Mouse (Mus musculus) ovary, postnatal 36 days (tissue): Measurements from ENCODE around the gene Kctd13.

Experiments used
- DNase-seq: peaks from one replicate; pipeline ENCODE4 v3.0.0; 2022; ENCODE audit warnings: low spot score, mixed read lengths

The Kctd13 gene

DNA sequence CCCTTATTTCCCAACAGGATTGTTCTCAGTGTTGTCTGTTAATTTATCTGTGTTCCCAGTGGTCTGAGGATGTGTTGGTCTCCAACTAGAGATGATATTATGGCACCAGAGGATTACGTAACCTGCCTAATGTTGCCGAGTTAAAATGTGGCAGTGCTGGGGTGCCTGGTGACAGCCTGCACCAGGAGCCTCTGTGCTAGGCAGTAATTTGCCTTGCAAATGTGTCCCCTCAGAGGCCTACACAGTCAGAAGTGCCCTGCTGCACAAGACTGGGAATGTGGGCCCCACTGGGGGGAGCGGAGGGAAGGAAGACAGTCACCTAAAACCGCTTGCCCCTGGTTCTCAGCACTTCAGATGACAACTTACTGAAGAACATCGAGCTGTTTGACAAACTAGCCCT, 13.1 kb downstream of the Kctd13 start:
- DNase-seq, result no peak

DNA sequence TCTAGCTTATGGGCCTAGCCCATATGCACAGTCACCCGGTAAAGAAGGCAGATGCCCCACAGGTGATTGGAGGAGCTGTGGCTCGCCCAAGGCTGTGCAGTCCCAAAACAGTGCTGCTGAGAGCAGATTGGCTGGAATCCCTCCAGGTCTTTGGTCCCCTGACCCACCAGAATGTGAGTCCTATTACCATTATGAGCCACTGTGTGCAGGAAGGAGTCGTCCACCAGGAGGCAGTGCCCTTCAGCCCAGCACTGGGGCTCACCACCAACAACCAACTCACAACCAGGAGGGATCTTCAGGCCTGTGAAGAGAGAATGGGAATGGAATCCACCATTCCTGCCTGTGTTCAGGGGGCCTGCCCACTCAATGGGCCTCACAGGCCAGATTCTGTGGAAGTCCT, 17.9 kb downstream of the Kctd13 start:
- DNase-seq, result peak; percentile 28

DNA sequence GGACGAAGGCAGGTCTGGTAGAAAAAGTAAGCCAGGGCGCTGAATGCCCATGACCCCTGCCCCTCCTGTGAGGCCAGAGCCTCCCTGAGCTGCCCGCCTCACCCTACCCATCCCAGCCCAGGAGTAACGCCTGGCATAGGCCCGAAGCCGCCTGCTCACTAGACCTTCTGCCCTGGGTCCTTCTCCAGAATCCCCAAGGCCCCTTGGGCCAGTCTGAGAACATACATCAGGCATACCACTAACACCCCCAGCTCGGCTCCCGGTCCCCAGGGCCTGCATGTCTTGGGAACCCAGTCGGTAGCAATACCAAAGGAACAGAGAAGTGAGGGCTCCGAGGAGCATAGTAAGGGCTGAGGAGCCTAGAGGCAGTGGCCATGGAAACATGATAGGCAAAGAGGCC, 19.9 kb downstream of the Kctd13 start:
- no peak for DNase-seq

DNA sequence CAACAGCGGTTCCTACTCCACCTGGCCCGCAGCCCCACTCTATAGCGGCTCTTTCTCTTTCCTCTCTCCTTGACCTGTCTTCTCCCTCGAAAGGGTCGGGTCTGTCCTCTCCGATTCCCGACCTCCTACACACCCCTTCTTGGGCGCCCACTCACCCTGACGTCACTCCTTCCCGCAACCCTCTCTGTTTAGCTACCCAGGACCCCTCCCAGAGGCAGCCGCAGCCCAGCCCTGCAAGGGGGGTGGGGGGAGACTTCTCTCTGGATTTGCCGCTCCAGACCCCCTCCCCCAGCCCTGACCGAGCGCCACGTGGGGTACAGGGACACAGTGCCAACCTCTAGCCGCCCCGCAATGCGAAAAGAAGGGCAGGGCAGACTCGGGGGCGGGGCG, 20.7 kb downstream of the Kctd13 start, which contains the start of gene Asphd1:
Gene Asphd1 (minus strand): TSS at position 180 of the 390 bp plus-strand sequence.
- no peak for DNase-seq

DNA sequence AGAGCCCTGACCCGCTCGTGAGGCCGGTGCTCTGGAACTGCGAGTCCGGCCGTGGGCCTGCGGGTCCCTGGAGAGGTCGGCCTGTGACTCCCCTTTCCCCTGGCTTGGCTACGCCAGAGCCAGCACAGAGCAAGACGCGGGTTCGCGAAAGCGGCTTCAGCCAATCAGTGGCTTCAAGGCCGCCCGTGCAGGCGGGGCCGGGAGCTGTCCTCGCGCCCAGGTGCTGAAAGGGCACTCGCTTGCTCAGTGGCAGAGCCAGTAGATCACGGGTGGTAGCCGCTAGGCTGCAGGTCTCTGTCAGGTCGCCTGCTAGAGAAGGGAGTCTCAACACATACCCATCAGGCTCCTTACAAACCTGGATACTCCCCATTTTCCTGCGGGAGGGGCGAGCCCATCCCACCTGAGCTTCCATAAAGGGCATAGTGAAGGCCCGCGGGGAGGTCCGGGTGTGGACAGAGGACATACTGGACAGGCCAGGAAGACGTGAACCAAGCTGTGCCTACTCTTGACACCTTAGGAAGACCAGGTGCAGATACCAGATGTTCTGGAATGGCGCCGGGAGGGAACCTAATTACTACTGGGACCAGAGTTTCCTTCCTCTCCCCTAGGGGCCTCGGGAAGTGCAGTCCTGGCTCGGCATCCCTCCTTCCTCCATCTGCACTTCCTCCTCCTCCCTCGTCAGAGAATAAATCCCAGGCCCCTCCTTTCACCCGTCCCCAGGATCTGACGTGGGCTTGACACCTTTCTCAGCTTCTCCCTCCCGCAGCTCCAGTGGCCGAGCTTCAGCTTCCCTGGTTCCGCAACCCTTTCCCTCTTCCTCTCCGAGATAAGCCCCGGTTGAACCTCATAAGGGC, 21.3 kb downstream of the Kctd13 start, which contains the start of gene Sez6l2:
Gene Sez6l2 (plus strand): TSS at position 771 of the 854 bp plus-strand sequence.
- peak; percentile 92 for DNase-seq

DNA sequence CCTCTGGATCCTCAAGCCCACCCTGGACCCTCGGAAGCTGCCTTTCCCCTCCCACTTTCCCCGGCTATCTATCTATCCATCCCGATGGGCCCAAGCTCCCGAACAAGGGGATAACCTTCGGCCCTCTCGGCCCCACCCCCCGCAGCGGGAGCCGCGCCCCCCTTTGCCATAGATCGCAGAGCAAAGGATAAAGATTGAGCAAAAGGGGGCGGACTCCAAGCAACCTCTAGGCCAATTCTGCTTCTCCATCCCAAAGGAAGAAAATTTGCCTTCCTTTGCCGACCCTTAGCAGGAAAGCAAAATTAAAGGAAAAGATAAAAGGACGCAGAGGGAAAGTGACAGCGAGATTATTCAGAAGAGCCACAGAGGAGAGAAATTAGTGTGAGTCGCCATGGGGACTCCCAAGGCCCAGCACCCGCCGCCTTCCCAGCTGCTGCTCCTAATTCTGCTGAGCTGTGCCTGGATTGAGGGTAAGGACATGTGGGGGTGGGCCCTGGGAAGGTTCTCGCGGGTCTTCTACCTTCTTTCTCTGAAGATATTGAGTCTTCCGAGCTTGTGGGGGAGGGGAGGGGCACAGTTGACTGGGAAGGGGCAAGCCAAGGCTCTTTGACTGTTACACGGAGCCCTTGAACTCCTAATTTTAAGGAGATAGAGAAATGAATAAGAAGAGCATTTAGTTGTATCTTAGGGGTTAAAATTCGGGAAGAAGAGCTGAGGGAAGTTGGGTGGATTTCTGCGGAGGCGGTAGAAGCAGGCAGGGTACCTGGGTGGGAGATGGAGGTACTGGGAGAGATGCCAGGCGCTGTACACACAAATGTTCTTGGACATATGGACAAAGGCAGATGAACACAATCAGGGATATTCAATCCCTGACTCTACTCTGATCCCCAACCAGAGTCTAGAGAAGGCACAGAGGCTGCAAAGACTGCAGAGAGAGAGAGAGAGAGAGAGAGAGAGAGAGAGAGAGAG, 22.3 kb downstream of the Kctd13 start:
- DNase-seq, result no peak

DNA sequence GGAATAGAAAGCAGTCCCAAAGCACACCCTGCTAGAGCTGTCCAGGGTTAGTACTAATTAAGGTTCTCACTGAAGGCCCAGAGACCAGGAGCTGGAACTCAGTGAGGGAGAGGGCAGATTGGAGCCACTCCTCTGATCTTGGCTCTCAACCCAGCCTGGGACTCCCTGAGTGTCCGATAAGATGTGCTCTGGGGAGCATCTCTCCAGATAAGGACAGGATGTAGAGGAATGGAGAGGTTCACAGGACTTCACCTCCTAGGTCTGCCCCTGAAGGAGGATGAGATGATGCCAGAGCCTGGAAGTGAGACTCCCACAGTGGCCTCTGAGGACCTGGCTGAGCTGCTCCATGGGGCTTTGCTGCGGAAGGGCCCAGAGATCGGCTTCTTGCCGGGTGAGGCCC, 23.1 kb downstream of the Kctd13 start:
- DNase-seq, result no peak

DNA sequence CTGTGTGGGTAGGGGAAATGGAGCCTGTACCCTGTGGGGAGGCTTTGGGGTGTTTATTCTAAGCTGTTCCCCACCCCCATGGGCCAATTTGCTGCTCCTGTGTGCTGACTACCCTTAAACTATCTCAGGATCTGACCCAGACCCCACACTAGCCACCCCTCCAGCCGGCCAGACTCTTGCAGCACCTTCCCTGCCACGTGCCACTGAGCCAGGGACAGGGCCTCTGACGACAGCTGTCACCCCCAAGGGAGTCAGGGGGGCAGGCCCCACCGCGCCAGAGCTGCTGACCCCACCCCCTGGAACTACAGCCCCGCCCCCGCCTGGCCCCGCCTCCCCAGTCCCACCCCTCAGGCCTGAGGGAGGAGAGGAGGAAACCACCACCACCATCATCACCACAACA, 24.0 kb downstream of the Kctd13 start:
- no peak for DNase-seq

DNA sequence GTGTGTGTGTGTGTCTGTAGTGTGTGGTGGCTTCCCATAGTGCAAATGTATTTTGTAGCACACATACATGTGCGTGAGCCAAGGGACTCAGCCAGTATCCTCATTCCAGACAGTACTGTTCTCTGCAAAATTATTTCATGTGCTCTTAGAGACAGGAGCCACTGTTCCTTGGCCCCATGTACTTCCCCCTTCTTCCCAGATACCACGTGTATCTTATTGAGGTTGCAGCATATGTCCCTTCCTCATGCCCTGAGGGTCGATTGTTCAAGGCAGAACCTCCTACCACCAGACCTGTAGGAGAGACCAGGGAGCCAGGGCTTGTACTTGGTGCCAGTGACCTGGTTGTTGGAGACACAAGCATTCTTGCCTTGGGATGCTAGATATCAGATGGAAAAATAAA, 26.4 kb downstream of the Kctd13 start:
- no peak for DNase-seq

DNA sequence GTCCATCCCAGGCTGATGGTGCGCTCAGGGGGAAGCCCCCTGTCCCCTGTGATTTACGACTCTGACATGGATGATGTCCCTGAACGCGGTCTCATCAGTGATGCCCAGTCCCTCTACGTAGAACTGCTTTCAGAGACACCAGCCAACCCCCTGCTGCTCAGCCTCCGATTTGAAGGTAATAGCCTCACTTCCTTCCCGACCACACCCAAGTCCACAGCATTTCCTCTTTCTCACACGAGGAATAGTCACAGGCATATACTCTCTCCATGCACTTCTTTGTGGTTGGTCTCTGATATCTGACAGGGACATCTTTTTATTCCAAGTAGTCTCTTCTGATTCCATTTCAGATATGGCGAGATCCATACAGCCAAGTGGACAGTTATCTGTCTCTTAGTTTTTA, 31.1 kb downstream of the Kctd13 start:
- DNase-seq, result no peak

DNA sequence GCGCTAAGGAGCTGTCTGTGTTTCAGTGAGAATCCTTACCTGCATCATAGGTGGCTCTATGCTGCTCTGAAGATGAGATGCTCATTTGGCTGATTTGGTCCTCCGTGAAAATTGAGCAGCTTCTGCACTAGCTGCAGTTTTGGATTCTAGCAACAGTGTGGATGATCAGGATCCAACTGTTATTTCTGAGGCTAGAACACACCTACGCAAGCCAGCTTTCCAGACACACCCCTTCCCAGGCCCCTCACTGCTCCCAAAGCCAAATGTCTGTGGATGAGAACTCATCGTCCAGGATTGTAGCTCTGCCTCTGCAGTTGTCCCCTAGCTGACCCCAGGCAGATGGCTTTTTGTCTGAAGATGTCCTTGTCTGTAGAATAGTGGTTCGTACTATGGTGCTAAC, 32.4 kb downstream of the Kctd13 start:
- DNase-seq, result no peak

DNA sequence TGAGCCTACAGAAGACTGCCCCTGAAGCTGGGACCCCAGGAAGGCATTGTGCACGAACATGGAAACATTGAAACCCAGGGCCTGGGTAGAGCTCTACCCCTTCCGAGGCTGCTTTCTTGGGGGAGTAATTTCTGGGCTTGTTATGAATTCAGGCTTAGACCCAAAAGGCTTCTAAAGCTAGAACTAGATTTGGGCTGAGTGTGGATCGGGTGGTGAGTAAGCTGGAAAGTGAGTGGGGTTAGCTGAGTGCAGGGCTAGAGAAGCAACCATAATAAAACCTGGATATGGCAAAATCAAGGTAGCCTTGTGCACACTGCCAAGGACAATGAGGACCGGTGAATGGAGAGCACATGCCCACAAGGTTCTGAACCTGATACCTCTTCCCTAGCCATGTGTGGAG, 33.3 kb downstream of the Kctd13 start:
- DNase-seq, result no peak

DNA sequence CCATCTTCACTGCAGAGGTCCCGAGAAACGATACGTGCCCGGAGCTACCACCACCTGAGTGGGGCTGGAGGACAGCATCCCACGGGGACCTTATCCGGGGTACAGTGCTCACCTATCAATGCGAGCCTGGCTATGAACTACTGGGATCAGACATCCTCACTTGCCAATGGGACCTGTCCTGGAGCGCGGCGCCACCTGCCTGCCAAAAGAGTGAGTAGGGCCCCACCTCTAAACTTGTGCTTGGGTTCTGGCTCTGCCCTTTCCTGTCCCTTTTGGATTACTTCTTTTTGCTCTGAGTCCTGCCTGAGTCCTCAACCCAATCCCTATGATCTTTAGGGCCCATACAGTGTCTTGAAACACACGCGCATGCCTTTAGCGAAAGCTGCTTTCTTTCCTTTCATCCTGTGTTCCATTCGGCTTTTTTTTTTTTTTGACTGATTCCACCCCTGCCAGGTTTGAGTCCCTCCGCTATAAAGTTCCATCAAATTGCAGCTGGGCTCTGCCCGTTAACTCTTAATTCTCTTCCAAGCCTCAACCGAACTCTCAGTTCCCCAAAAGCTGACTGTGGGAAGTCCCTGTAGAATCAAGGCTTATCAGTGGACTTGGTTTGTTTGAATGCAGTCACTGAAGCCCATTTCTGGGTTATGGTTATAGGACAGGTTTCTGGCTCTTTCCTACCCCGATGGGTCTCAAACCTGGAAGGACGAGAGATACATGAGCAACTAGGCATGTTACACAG, 35.0 kb downstream of the Kctd13 start:
- peak; percentile 52 for DNase-seq

DNA sequence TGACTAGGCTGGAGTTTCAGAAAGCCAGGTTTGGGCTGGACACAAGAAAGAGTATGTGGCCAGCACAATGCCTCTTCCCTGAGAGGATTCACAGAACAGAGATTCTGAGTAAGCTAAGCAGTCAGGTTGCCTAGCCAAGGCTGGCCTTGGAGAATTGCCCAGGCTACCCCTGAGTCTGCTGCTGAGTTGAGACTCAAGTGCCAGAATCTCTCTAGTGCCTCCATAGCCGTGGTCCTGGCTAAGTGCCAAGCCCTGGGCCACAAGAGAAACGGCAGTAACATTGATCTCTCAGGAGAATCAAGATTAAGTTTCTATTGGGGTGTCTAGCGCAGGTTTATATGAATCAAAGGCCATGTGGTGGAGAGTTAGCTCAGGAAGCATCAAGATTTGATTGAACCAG, 36.9 kb downstream of the Kctd13 start:
- no peak for DNase-seq

DNA sequence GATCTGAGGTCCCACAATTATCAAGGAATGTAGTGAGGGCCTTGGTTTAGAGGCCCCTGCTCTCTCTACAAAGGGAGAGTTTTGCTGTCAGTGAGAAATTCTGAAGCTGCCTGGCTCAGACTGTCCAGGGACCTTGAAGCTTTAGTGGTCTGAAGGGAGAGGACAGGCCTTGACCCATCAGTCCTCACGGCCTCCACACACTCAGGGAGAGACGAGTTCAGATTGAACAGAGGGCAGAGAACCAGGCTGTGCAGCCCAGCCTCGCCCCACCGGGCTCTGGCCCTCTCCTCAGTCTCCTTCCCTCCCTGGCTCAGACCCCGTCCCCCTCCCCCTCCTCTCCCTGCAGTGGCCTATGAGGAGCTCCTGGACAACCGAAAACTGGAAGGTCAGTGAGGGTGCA, 38.7 kb downstream of the Kctd13 start:
- no peak for DNase-seq

DNA sequence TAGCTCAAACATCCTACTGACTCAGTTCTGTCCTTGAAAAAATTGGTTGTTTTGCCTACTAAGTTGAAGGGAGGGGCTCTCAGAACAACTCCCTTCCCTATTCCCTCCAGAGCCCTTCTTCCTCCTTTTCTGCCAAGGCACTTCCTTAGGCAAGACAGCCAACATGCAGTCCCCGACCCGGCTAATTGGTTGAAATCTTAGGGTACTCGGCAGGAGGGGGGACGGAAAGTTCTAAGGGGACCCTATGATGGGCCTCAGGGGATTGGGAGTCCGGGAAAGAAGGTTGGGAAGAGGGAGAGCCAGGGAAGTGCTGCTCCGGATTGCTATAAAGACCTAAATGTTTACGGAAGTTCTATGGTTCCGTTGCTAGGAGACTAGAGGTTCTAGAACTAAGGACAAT, 46.8 kb downstream of the Kctd13 start:
- DNase-seq, result peak; percentile 34

DNA sequence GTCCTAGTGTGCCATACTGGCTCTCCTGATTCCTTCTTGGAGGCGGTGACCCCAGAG, 47.0 kb downstream of the Kctd13 start, which contains the start of gene Cdipt:
Gene Cdipt (plus strand): TSS at position 22 of the 57 bp plus-strand sequence.
- no peak for DNase-seq

DNA sequence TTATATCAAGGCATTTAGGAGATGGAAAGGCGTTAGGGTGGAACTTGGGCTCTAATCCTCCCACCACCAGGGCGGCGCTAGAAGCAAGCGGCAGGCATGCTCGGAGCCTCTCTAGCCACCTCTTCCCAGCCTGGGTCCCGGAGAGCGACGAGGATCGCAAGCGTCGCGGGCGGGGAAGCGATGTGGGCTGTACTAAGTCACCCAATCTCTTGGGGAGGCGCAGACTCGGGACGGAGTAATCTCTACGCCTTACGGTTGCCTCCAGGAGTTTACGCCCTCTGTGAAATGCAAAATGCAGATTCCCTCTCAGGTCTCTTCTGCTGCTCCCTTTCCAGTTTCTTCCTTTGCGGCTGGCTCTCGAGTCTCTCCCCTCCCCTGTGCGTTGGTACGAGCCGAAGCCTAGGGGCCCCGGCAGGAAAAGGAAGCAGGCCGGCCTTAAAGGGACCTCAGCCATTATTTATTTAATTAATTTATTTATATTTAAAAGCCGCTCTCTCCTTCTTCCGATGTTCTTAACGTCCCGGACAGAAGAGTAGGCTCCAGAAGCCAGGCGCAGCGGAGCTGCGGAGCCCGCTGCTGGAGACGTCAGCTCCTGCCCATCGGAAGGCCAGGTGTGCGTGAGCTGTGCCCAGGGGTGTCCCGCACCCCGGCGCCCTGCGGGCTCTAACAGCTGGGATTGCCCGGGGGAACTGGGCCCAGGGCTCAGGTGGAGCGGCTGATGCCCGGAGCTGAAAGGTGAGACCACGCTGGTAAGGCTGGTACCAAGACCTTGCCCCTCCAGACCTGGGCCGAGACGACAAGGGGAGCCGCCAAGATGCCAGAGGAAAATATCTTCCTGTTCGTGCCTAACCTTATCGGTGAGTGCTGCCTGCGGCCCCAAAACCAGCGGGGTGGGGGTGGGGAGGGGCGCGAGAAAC, 47.5 kb downstream of the Kctd13 start, which contains the start of gene Cdiptos:
Gene Cdiptos (minus strand): TSS at position 149 of the 917 bp plus-strand sequence.
- DNase-seq, result peak; percentile 95

DNA sequence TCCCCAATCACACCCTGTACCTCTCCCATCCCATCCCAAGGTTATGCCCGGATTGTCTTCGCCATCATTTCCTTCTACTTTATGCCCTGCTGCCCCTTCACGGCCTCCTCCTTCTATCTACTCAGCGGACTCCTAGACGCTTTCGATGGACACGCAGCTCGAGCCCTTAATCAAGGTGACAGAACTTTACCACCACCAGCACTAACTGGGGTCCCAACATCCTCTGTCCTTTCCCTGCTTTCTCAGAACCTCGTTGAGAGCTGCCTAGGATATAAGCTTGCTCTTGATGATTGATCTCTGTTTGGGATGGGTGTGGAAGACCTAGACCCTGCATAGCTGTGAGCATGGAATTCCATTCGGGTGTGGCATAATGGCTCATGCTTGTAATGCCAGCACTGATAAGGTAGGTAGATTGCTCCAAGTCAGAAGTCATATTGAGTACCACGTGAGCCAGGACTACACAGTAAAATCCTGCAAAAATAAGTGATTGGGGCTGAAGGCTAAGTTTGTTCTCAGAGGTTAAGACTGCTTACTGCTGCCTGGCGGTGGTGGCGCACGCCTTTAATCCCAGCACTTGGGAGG, 48.3 kb downstream of the Kctd13 start:
- no peak for DNase-seq

DNA sequence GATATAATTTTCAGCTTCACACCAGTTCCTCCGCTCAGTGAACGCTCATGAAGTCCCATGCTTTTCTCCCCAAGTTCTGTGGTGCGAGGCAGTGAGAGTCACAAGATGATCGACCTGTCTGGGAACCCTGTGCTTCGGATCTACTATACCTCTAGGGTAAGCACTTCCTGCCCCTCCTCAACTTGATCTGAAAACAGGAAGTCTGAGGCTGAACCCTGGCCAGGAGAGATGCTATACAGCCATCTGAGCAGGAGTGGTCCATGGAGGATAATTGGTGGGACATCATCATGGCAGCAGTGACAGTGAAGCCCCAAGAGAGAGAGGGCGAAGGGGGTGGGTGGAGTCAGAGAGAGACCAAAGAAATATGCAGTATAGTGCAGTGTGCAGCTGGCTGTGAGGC, 50.2 kb downstream of the Kctd13 start:
- no peak for DNase-seq

DNA sequence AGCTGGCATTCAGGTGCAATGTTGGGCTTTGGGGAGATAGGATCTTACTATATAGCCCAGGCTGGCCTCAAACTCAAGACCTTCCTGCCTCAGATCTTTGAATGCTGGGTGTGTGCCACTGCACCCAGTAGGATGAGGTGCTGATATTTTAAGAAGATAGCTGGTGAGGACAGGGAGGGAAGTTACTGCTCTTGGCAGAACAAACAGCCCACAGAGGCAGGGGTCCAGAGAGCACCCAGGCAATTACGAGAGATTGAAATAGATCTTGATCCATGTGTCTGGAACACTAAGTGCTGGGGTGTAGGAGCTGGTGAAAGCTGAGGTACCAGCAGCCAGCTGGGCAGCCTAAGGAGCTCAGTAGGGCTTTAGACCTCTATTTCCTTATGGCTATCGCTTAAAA, 52.9 kb downstream of the Kctd13 start:
- no peak for DNase-seq
